Mouse (Mus musculus) heart, embryonic 12.5 days (tissue): ENCODE data around the gene Herc3. TPM values are rescaled to one million over a fixed set of nuclear protein-coding genes. Genes with fewer than 3 reads are reported as not detected.

Experiments used
- ATAC-seq: fragments of 200-750 bp; cut with Nextera tagmentation; 2 replicates; pipeline ENCODE4 v1.8.0; 2017; ENCODE audit warnings: moderate TSS enrichment, moderate library complexity; ENCODE audit not compliant: insufficient number of reproducible peaks, low FRiP score
- H3K27ac ChIP-seq: fragments of 300-500 bp; sonication (generic); 2 replicates; pipeline ENCODE4 v1.5.1; 2016; ENCODE audit warnings: mild to moderate bottlenecking, moderate library complexity; ENCODE audit not compliant: poor library complexity, severe bottlenecking
- H3K27me3 ChIP-seq: fragments of 300-500 bp; sonication (generic); replicated peaks from 2 replicates; pipeline ENCODE4 v1.6.1; 2016; ENCODE audit warnings: mild to moderate bottlenecking, moderate library complexity
- H3K36me3 ChIP-seq: fragments of 300-500 bp; sonication (generic); 2 replicates; pipeline ENCODE4 v1.6.1; 2016; ENCODE audit warnings: mild to moderate bottlenecking, moderate library complexity
- H3K4me1 ChIP-seq: fragments of 300-500 bp; sonication (generic); replicated peaks from 2 replicates; pipeline ENCODE4 v1.6.1; 2016; ENCODE audit warnings: mild to moderate bottlenecking
- H3K4me2 ChIP-seq: fragments of 300-500 bp; sonication (generic); 2 replicates; pipeline ENCODE4 v1.6.1; 2016; ENCODE audit warnings: mild to moderate bottlenecking, moderate library complexity
- H3K4me3 ChIP-seq: fragments of 300-500 bp; sonication (generic); 2 replicates; pipeline ENCODE4 v1.5.1; 2016; ENCODE audit warnings: mild to moderate bottlenecking
- H3K9ac ChIP-seq: fragments of 300-500 bp; sonication (generic); 2 replicates; pipeline ENCODE4 v1.6.1; 2016; ENCODE audit warnings: mild to moderate bottlenecking, moderate library complexity
- H3K9me3 ChIP-seq: fragments of 300-500 bp; sonication (generic); replicated peaks from 2 replicates; pipeline ENCODE4 v1.6.1; 2016; ENCODE audit warnings: mild to moderate bottlenecking, moderate library complexity
- WGBS: fragments of 180-500 bp; shearing (Covaris S2); methylation state at CpG from one replicate; pipeline ENCODE4 v1.1.7; 2016; 5-methylcytosine and 5-hydroxymethylcytosine counted together
- polyA plus RNA-seq: library from polyadenylated mRNA; unstranded; fragments of >200 nt; fragmentation: Nextera tagmentation; extraction: Ambion mirVana; gene quantifications from 2 replicates; pipeline ENCODE4 v1.2.1, GENCODE M21; 2016

The Herc3 gene
- polyA plus RNA-seq, 1 experiment from 2014 or later: 38.3 TPM

DNA sequence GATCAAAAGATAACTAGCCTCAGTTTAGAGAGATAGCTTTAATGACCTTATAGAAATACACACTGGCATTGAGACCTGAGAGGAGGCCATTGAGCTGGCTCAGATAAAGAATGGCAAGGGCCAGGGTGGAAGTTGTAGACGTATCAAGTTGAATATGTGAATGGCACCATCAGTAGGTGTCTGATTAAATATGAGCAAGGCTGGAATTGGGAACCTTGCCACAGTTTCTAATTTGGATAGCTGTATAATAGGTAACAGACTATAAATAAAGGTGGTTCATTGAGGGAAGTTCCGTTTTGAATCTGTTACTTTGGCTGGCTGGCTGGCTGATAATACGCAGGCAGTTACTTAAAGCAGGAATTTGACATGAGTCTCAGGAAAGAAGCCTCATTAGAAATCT lies 65.4 kb downstream of the Herc3 start:
- ATAC-seq: no peak
- Histone ChIP-seq H3K4me1 (no peaks in the 10 kb centered on the region), H3K27ac (no peak overlapping the region), H3K9me3 (no peaks in the 10 kb centered on the region), H3K27me3 (no peaks in the 10 kb centered on the region), H3K4me3 (no peak overlapping the region), H3K36me3 (peaks cover 43% of the 10 kb centered on the region), H3K9ac (no peak overlapping the region), H3K4me2 (no peak overlapping the region)
- 61% methylated on average over 3 of the region's 3 CpGs for WGBS

DNA sequence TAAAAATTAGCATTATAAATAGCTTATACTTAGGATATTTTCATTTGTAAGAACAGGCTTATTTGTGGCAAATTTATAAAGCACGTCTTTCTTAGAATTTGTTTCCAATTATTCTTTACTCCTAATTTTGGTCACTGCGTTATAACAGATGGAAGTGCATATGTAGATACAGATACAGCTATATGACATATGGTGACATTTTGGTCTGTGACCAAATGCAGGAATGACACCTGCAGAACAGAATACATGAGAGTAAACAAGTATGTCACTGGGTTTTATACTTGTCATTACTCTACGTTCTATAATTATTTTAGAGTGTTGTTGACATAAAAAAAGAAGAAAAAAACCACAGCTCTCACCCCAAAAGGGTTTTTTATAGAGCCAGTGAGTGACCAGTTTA lies 67.8 kb downstream of the Herc3 start:
- no peaks in the 10 kb centered on the region for H3K27me3 ChIP-seq
- peaks cover 34% of the 10 kb centered on the region for H3K36me3 ChIP-seq
- no peak overlapping the region for H3K27ac ChIP-seq
- no peak overlapping the region for H3K4me3 ChIP-seq
- WGBS: 89% methylated on average over 3 of the region's 3 CpGs
- no peak overlapping the region for H3K9ac ChIP-seq
- no peaks in the 10 kb centered on the region for H3K4me1 ChIP-seq
- H3K9me3 ChIP-seq: no peaks in the 10 kb centered on the region
- no peak overlapping the region for H3K4me2 ChIP-seq
- ATAC-seq: no peak

DNA sequence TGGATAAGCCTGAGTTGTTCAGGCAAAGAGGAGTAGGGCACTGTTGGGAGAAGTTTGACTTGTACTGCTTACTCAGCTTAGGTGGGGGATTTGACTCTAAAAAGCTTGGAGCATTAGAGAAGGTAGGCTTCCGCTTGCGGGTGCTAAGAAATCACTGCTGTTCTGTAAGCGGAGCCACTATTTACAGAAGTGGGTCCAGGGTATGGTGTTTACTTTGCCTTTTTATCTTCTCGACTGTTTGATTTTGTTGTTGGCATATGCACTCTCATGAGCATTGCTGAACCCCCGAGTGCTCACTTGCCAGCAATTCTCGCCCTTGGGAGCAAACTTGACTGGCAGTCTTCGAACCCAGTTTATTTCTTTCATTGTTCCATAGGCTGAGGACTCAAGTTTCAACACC lies 69.3 kb downstream of the Herc3 start:
- H3K9ac ChIP-seq: no peak overlapping the region
- no peak overlapping the region for H3K27ac ChIP-seq
- 90% methylated on average over 7 of the region's 7 CpGs for WGBS
- no peak overlapping the region for H3K4me3 ChIP-seq
- H3K36me3 ChIP-seq: peaks cover 24% of the 10 kb centered on the region
- no peaks in the 10 kb centered on the region for H3K4me1 ChIP-seq
- no peaks in the 10 kb centered on the region for H3K9me3 ChIP-seq
- H3K27me3 ChIP-seq: no peaks in the 10 kb centered on the region
- no peak for ATAC-seq
- no peak overlapping the region for H3K4me2 ChIP-seq

DNA sequence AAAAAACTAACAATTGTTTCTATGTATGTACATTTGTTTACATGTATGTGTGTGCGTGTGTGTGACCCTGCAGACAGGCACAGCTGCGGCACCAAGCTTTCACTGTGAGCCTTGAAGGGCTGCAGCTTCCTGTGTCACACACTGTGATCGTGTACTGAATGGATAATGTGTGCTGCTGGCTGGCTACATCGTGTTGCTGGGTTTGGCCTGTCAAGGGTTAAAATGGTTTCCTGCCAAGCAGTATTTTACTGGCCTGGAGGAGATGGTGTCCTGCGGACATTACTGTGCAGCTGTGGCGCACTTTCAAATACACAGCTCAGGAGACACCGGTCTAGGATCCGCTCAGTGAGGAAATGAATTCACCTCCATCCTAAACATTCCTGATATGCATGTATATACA lies 71.9 kb downstream of the Herc3 start:
- Histone ChIP-seq H3K4me2 (no peak overlapping the region), H3K9ac (no peak overlapping the region), H3K36me3 (peaks cover 33% of the 10 kb centered on the region), H3K27me3 (no peaks in the 10 kb centered on the region), H3K27ac (no peak overlapping the region), H3K4me1 (no peaks in the 10 kb centered on the region), H3K9me3 (peaks cover 19% of the 10 kb centered on the region), H3K4me3 (no peak overlapping the region)
- ATAC-seq: peak; percentile 48; the same call in 1 of the 2 replicates
- WGBS: 54% methylated on average over 8 of the region's 8 CpGs

DNA sequence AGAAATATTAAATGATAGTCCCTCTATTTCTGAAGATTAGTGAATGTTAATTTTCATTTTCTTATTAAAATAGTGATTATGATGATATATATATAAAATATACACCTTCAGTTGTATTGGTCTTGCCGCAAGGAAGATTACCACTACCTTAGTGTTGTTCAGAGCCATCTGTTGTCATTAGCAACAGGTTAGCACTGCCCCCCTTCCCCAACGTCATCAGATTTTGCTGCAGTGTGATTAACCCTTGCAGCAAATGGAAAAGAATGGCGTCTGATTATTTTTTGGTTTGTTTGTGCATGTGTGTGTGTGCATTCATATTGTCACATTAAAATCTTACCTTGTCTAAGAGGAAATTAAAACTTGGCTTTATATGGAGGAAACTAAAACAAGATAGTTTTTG lies 73.3 kb downstream of the Herc3 start:
- no peaks in the 10 kb centered on the region for H3K27me3 ChIP-seq
- WGBS: 65% methylated on average over 3 of the region's 3 CpGs
- no peak overlapping the region for H3K27ac ChIP-seq
- H3K4me1 ChIP-seq: no peaks in the 10 kb centered on the region
- H3K4me2 ChIP-seq: no peak overlapping the region
- ATAC-seq: no peak
- no peak overlapping the region for H3K4me3 ChIP-seq
- peaks cover 19% of the 10 kb centered on the region for H3K9me3 ChIP-seq
- no peak overlapping the region for H3K9ac ChIP-seq
- peaks cover 33% of the 10 kb centered on the region for H3K36me3 ChIP-seq

DNA sequence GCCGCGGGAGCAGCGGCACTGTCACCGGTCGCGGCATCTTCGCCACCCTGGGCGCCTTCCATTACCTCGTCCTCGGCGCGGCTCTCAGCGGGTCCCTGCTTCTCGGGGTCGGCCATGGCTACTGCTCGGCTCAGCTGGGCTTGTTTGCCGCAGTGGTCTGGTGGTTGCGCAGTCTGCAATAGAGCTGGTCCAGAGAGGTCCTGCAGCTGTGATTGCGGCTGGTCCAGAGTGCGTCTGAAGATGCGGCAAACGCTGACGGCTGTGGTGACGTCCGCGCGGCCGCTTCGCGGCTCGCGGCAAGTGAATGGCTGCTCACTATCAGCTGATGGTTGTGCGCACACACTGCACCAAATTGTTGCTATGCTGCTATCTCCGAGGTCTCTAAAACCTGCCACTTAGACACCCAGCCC lies 75.6 kb downstream of the Herc3 start, which contains the start of gene Nap1l5:
Gene Nap1l5 (minus strand): TSS at position 225 of the 410 bp plus-strand sequence.
- Histone ChIP-seq H3K9me3 (peaks cover 19% of the 10 kb centered on the region), H3K9ac (peak within 1 kb of the TSS; percentile 55; the same call in 1 of the 2 replicates), H3K4me3 (peak within 1 kb of the TSS; percentile 52), H3K27me3 (no peaks in the 10 kb centered on the region), H3K27ac (no peak within 1 kb of the TSS), H3K36me3 (peaks cover 31% of the 10 kb centered on the region), H3K4me2 (peak within 1 kb of the TSS; percentile 79), H3K4me1 (no peaks in the 10 kb centered on the region)
- WGBS: 56% methylated on average over 34 of the region's 34 CpGs
- ATAC-seq: peak; percentile 48; the same call in 1 of the 2 replicates

DNA sequence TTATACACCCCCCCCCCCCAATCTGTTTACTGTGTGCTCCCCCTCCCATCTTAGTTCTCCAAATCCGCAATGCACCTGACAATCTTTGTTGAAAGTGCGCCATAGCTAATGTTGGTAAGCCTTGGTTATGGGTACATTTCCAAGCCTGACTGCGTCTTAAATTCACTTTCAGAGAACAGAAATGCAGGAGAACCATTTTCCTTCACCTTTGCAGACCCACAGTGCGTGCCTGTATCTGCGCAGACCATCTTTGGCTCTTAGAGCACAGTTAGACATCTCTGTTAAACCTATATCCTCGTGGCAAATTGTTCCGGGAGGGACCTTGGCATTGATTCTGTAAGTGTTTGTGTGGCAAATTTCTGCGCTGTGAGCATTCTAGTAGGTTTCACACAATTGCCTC lies 76.1 kb downstream of the Herc3 start:
- Histone ChIP-seq H3K4me1 (no peaks in the 10 kb centered on the region), H3K9me3 (peaks cover 19% of the 10 kb centered on the region), H3K9ac (no peak overlapping the region), H3K4me2 (peak overlapping the region; percentile 79), H3K4me3 (peak overlapping the region; percentile 52; the same call in 1 of the 2 replicates), H3K36me3 (peaks cover 31% of the 10 kb centered on the region), H3K27ac (no peak overlapping the region), H3K27me3 (no peaks in the 10 kb centered on the region)
- ATAC-seq: no peak
- WGBS: 82% methylated on average over 8 of the region's 8 CpGs

DNA sequence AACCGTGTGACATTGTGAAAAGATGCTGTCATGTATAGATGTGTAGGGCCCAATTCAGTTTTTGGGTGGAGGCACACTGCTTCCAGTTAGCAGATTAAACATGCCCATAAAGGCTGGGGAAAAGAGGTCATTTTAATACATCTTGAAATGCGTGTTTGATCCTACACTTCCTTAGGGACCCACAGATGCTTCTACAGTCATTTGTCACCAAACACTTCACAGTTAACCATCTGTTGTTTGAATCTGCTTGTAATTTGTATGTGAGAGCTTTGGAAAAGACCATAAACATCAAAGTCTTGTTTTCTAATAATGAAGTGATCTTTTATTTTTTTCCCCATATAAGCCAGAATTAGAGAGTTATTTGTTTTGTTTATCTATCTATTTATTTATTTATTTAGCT lies 76.5 kb downstream of the Herc3 start:
- no peak for ATAC-seq
- H3K4me1 ChIP-seq: no peaks in the 10 kb centered on the region
- H3K9me3 ChIP-seq: peaks cover 19% of the 10 kb centered on the region
- WGBS: 86% methylated on average over 2 of the region's 2 CpGs
- H3K4me2 ChIP-seq: no peak overlapping the region
- no peak overlapping the region for H3K9ac ChIP-seq
- H3K36me3 ChIP-seq: peaks cover 31% of the 10 kb centered on the region
- H3K27ac ChIP-seq: no peak overlapping the region
- H3K4me3 ChIP-seq: no peak overlapping the region
- no peaks in the 10 kb centered on the region for H3K27me3 ChIP-seq

DNA sequence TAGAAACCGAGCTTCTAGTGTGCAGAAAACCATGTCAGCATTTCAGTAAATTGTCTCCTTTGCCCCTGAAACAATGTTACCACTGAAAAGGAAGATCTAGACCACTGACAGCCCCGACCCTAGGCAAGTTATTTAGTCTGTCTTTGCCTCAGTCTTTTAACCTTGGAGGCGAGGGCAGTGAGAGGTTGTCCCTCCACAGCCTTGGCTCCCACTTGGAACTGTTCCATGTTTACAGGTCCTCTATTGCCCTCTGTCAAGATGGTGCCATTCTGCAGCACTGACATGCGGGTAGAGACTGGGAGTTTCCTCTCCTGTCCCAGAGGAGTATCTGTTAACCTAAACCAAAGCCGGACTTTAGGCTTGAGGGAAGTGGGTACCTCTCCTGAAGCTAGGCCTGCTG lies 81.6 kb downstream of the Herc3 start:
- WGBS: 73% methylated on average over 5 of the region's 5 CpGs
- Histone ChIP-seq H3K36me3 (peaks cover 23% of the 10 kb centered on the region), H3K9me3 (no peaks in the 10 kb centered on the region), H3K9ac (no peak overlapping the region), H3K4me3 (no peak overlapping the region), H3K4me1 (no peaks in the 10 kb centered on the region), H3K4me2 (no peak overlapping the region), H3K27ac (no peak overlapping the region), H3K27me3 (no peaks in the 10 kb centered on the region)
- no peak for ATAC-seq

DNA sequence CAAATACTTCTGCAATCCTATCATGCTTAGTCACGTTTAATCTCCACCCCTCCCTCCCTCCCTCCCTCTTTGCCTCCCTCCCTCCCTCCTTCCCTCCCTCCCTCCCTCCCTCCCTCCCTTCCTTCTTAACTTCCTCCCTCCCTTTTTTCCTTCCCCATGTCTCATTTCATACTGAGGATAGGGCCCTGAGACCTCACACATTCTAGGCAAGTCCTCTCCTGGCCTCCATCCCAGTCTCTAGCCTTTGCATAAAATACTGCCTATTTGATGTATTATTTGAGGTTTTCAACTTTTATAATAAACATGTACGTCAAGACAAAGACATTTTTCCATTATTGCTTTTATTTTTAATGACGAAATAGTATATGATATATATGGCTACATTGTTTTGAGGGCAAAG lies 82.3 kb downstream of the Herc3 start:
- Histone ChIP-seq H3K9me3 (no peaks in the 10 kb centered on the region), H3K9ac (no peak overlapping the region), H3K36me3 (peaks cover 28% of the 10 kb centered on the region), H3K4me2 (no peak overlapping the region), H3K4me1 (no peaks in the 10 kb centered on the region), H3K4me3 (no peak overlapping the region), H3K27ac (no peak overlapping the region), H3K27me3 (no peaks in the 10 kb centered on the region)
- WGBS: 75% methylated on average over 3 of the region's 3 CpGs
- ATAC-seq: no peak

DNA sequence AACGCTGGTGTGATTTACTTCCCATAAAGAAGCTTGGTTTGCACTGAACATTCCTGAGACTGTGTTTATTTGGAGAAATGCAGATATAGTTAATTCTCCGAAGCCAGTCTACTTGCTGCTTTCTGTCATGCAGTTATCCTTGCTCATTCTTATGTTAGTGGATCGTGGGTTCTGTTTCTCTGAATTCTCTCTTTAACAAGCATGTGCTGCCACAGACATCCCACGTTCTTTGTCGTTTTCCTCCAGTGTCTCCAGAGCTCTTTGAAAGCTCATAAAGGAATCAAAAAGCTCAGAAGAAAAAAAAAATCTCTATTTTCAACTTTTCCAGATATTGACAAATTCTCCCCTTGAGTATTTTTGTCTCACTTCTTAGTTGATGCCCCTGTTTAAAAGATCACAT lies 82.7 kb downstream of the Herc3 start:
- Histone ChIP-seq H3K9ac (no peak overlapping the region), H3K4me1 (no peaks in the 10 kb centered on the region), H3K27me3 (no peaks in the 10 kb centered on the region), H3K4me3 (no peak overlapping the region), H3K27ac (no peak overlapping the region), H3K36me3 (peaks cover 30% of the 10 kb centered on the region), H3K9me3 (no peaks in the 10 kb centered on the region), H3K4me2 (no peak overlapping the region)
- WGBS: 80% methylated on average over 5 of the region's 5 CpGs
- ATAC-seq: no peak

DNA sequence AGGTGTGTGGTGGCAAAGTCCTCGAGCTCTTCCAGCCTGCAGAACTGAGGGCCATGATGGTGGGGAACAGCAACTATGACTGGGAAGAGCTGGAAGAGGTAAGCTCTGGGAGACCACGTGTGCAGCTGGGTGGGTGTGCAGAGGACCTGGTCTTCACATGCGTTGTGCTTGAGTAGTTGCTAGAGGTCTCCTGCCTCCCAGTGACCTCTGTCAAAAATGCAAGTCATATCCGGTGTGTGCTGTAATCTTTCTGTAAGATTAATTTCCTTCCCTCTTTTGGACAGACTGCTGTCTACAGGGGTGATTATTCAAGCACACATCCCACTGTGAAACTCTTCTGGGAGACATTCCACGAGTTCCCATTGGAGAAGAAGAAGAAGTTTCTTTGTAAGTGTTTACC lies 85.2 kb downstream of the Herc3 start:
- no peaks in the 10 kb centered on the region for H3K9me3 ChIP-seq
- 77% methylated on average over 5 of the region's 5 CpGs for WGBS
- no peak overlapping the region for H3K4me2 ChIP-seq
- no peaks in the 10 kb centered on the region for H3K27me3 ChIP-seq
- no peak overlapping the region for H3K4me3 ChIP-seq
- H3K36me3 ChIP-seq: peaks cover 30% of the 10 kb centered on the region
- H3K4me1 ChIP-seq: no peaks in the 10 kb centered on the region
- ATAC-seq: no peak
- no peak overlapping the region for H3K27ac ChIP-seq
- H3K9ac ChIP-seq: no peak overlapping the region
